Mouse (Mus musculus): ENCODE measurements around the gene Pef1. TPM values are rescaled to one million over a fixed set of nuclear protein-coding genes. Genes with fewer than 3 reads are reported as not detected.

The Pef1 gene
- polyA plus RNA-seq, 1 experiment: 47.1 TPM

- Histone ChIP-seq H3K27me3 (ENCODE audit: control insufficient read depth, insufficient read depth, low read length) (no peaks in the 10 kb centered on the region), H3K4me3 (ENCODE audit: extremely low read depth, insufficient read depth, insufficient read length) (no peak overlapping the region)
- peak; percentile 35 to 82 for DNase-seq (ENCODE audit: low read depth in 1 of 2, low spot score in 2 of 2)
These were observed 15.1 kb upstream of the Pef1 start for GRCm38 (mm10) chr4:130087293-130087692.

GRCm38 (mm10) chr4:130095137-130095536, 7.2 kb upstream of the Pef1 start:
- no peak for TF ChIP-seq POLR2A (IDR thresholded peaks at IDR 0.05; ENCODE audit: low read depth, low read length)
- TF ChIP-seq CTCF (IDR thresholded peaks at IDR 0.05; ENCODE audit: extremely low read depth, insufficient read depth, insufficient read length, insufficient replicate concordance): no peak
- WGBS: 88% methylated on average over 3 of the region's 3 CpGs
- no peaks in the 10 kb centered on the region for H3K36me3 ChIP-seq (ENCODE audit: control insufficient read depth, insufficient read depth, low read length)
- H3K4me3 ChIP-seq (ENCODE audit: extremely low read depth, insufficient read depth, insufficient read length): no peak overlapping the region
- no peak overlapping the region for H3K27ac ChIP-seq (ENCODE audit: insufficient read depth, low read length)
- no peaks in the 10 kb centered on the region for H3K4me1 ChIP-seq (ENCODE audit: control insufficient read depth, insufficient read depth, insufficient read length)
- H3K27me3 ChIP-seq (ENCODE audit: control insufficient read depth, insufficient read depth, low read length): no peaks in the 10 kb centered on the region; the same call in 1 of the 2 replicates
- no peak for DNase-seq (ENCODE audit: low read depth in 1 of 2, low spot score in 2 of 2)

More at GRCm38 (mm10) chr4:130087293-130087692, 15.1 kb upstream of the Pef1 start:
- TF ChIP-seq POLR2A (IDR thresholded peaks at IDR 0.05; ENCODE audit: low read depth, low read length): no peak
- TF ChIP-seq CTCF (IDR thresholded peaks at IDR 0.05; ENCODE audit: extremely low read depth, insufficient read depth, insufficient read length, insufficient replicate concordance): peak; percentile 97
- WGBS: 19% methylated on average over 7 of the region's 7 CpGs
- H3K4me1 ChIP-seq (ENCODE audit: control insufficient read depth, insufficient read depth, insufficient read length): no peaks in the 10 kb centered on the region
- no peak overlapping the region for H3K27ac ChIP-seq (ENCODE audit: insufficient read depth, low read length)
- no peaks in the 10 kb centered on the region for H3K36me3 ChIP-seq (ENCODE audit: control insufficient read depth, insufficient read depth, low read length)

- TF ChIP-seq CTCF (IDR thresholded peaks at IDR 0.05; ENCODE audit: extremely low read depth, insufficient read depth, insufficient read length, insufficient replicate concordance) (no peak), POLR2A (IDR thresholded peaks at IDR 0.05; ENCODE audit: low read depth, low read length) (no peak)
- WGBS: 63% methylated on average over 8 of the region's 8 CpGs
- no peaks in the 10 kb centered on the region for H3K36me3 ChIP-seq (ENCODE audit: control insufficient read depth, insufficient read depth, low read length)
- no peaks in the 10 kb centered on the region for H3K4me1 ChIP-seq (ENCODE audit: control insufficient read depth, insufficient read depth, insufficient read length)
- no peaks in the 10 kb centered on the region; the same call in 1 of the 2 replicates for H3K27me3 ChIP-seq (ENCODE audit: control insufficient read depth, insufficient read depth, low read length)
- DNase-seq (ENCODE audit: low read depth in 1 of 2, low spot score in 2 of 2): no peak
- H3K27ac ChIP-seq (ENCODE audit: insufficient read depth, low read length): no peak overlapping the region
- no peak overlapping the region for H3K4me3 ChIP-seq (ENCODE audit: extremely low read depth, insufficient read depth, insufficient read length)
These were observed 1.2 kb upstream of the Pef1 start for GRCm38 (mm10) chr4:130101183-130101582.

DNA sequence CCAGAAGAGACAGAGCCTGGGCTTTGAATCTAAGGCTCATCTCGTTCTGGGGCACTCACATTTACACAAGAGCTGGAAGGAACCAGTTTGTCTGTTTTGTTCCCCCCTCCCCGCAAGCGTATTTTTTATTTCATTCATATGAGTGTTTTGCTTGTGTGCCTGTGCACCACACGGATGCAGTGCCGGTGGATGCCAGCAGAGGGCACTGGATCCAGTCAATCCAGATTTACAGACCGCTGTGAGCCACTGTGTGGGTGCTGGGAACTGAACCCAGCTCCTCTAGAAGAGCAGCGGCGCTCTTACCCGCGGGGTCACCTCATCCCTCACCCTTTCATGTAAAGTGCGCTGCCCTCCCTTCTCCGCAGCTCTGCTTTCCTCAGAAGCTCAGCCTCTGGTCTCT, 1.3 kb downstream of the Pef1 start:
- no peaks in the 10 kb centered on the region for H3K36me3 ChIP-seq (ENCODE audit: control insufficient read depth, insufficient read depth, low read length)
- whole genome bisulfite sequencing: 86% methylated on average over 12 of the region's 12 CpGs
- H3K27me3 ChIP-seq (ENCODE audit: control insufficient read depth, insufficient read depth, low read length): no peaks in the 10 kb centered on the region
- no peak overlapping the region for H3K4me3 ChIP-seq (ENCODE audit: extremely low read depth, insufficient read depth, insufficient read length)
- 0 out of 2 replicates have a peak, but pooled peaks cover 3% of the 10 kb centered on the region for H3K4me1 ChIP-seq (ENCODE audit: control insufficient read depth, insufficient read depth, insufficient read length)
- no peak for TF ChIP-seq POLR2A (IDR thresholded peaks at IDR 0.05; ENCODE audit: low read depth, low read length)
- TF ChIP-seq CTCF (IDR thresholded peaks at IDR 0.05; ENCODE audit: extremely low read depth, insufficient read depth, insufficient read length, insufficient replicate concordance): no peak
- H3K27ac ChIP-seq (ENCODE audit: insufficient read depth, low read length): no peak overlapping the region
- DNase-seq (ENCODE audit: low read depth in 1 of 2, low spot score in 2 of 2): no peak

GRCm38 (mm10) chr4:130104584-130104983, 2.2 kb downstream of the Pef1 start:
- no peak overlapping the region for H3K4me3 ChIP-seq (ENCODE audit: extremely low read depth, insufficient read depth, insufficient read length)
- no peaks in the 10 kb centered on the region for H3K27me3 ChIP-seq (ENCODE audit: control insufficient read depth, insufficient read depth, low read length)
- TF ChIP-seq CTCF (IDR thresholded peaks at IDR 0.05; ENCODE audit: extremely low read depth, insufficient read depth, insufficient read length, insufficient replicate concordance) (no peak), POLR2A (IDR thresholded peaks at IDR 0.05; ENCODE audit: low read depth, low read length) (no peak)
- 62% methylated on average over 4 of the region's 4 CpGs for WGBS
- 0 out of 2 replicates have a peak, but pooled peaks cover 4% of the 10 kb centered on the region for H3K4me1 ChIP-seq (ENCODE audit: control insufficient read depth, insufficient read depth, insufficient read length)
- H3K27ac ChIP-seq (ENCODE audit: insufficient read depth, low read length): no peak overlapping the region
- DNase-seq (ENCODE audit: low read depth in 1 of 2, low spot score in 2 of 2): no peak
- no peaks in the 10 kb centered on the region for H3K36me3 ChIP-seq (ENCODE audit: control insufficient read depth, insufficient read depth, low read length)

DNA sequence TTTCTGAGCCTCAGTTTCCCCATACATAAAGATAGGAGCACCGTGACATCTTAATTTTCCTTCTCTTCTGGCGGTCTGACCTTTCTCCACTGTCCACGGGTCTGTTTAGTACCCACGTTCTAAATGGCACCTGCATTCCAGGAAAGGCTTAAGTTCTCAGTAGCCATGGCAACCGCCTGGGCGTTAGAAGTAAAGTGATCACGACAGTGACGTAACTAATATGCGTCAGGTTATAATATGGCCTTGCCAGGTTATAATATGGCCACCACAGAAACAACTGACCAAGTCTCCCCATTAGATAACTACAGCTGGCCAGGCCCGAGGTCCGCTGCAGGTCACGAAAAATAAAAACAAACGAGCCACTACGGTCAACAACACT, 4.7 kb downstream of the Pef1 start:
- WGBS: 14% methylated on average over 14 of the region's 14 CpGs
- H3K27ac ChIP-seq (ENCODE audit: insufficient read depth, low read length): peak overlapping the region; percentile 67; the same call in 1 of the 2 replicates
- no peaks in the 10 kb centered on the region for H3K36me3 ChIP-seq (ENCODE audit: control insufficient read depth, insufficient read depth, low read length)
- peak overlapping the region; percentile 80 for H3K4me3 ChIP-seq (ENCODE audit: extremely low read depth, insufficient read depth, insufficient read length)
- H3K4me1 ChIP-seq (ENCODE audit: control insufficient read depth, insufficient read depth, insufficient read length): peaks cover 6% of the 10 kb centered on the region; the same call in 1 of the 2 replicates
- no peaks in the 10 kb centered on the region for H3K27me3 ChIP-seq (ENCODE audit: control insufficient read depth, insufficient read depth, low read length)
- no peak for TF ChIP-seq CTCF (IDR thresholded peaks at IDR 0.05; ENCODE audit: extremely low read depth, insufficient read depth, insufficient read length, insufficient replicate concordance)
- peak; percentile 2; the same call in 1 of the 2 replicates for TF ChIP-seq POLR2A (IDR thresholded peaks at IDR 0.05; ENCODE audit: low read depth, low read length)
- DNase-seq (ENCODE audit: low read depth in 1 of 2, low spot score in 2 of 2): no peak

DNA sequence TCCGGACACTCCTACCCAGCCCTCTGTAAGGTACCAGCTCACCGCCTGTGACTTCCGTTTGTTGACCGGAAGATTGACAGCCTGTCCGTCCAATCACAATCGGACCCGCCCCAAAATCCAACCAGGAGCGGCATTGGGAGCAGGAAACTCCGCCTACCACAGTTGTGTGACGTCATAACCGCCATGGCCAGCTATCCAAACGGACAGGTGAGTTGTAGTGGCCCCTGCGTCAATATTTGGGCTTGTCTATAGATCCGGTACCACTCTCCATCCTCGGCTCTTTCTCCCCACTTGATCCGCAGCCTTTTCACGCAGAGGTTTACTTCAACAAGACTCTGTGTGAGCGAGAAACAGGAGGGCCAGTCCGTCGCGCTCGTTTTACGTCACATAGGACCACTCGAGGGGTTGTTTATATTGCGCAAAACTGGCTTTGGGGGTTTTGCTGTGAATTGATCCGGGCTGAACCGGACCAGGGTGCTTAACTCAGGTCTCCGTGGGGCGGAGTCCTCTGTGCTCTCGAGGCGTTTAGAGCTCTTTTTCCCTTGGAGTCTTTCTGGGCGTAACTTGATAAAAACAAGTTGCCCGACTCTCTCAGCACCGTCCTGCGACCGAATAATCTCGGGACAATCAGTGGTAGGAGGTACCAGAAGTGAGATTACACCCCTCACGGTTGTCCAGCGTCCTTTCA, 5.2 kb downstream of the Pef1 start:
- under 1% methylated on average over 39 of the region's 39 CpGs for WGBS

More for the DNA sequence above, 5.2 kb downstream of the Pef1 start:
- Histone ChIP-seq H3K27me3 (ENCODE audit: control insufficient read depth, insufficient read depth, low read length) (no peaks in the 10 kb centered on the region), H3K36me3 (ENCODE audit: control insufficient read depth, insufficient read depth, low read length) (no peaks in the 10 kb centered on the region), H3K27ac (ENCODE audit: insufficient read depth, low read length) (peak overlapping the region; percentile 67), H3K4me1 (ENCODE audit: control insufficient read depth, insufficient read depth, insufficient read length) (peaks cover 6% of the 10 kb centered on the region; the same call in 1 of the 2 replicates), H3K4me3 (ENCODE audit: extremely low read depth, insufficient read depth, insufficient read length) (peak overlapping the region; percentile 80)
- DNase-seq (ENCODE audit: low read depth in 1 of 2, low spot score in 2 of 2): peak; percentile 100
- TF ChIP-seq POLR2A (IDR thresholded peaks at IDR 0.05; ENCODE audit: low read depth, low read length): 0 out of 2 replicates have a peak, but pooled peaks have one; percentile 1
- TF ChIP-seq CTCF (IDR thresholded peaks at IDR 0.05; ENCODE audit: extremely low read depth, insufficient read depth, insufficient read length, insufficient replicate concordance): no peak

Measured in spleen, adult 2 months (tissue).